Mouse (Mus musculus) myocyte (in vitro differentiated cells): ENCODE results near the gene Slc25a44. TPM values are rescaled to one million over a fixed set of nuclear protein-coding genes. Genes with fewer than 3 reads are reported as not detected.
A peak's percentile ranks its signal among the peaks of the same experiment; 100 is the strongest.

Experiments
- H3K27me3 ChIP-seq: one replicate; pipeline ENCODE4 v1.6.1; 2011; ENCODE audit not compliant: control insufficient read depth, insufficient read depth, insufficient read length
- H3K36me3 ChIP-seq: one replicate; pipeline ENCODE4 v1.6.1; 2011; ENCODE audit not compliant: control insufficient read depth, insufficient read depth
- H3K4me2 ChIP-seq: one replicate; pipeline ENCODE4 v1.6.1; 2011; ENCODE audit warnings: low read depth, control low read depth
- H3K4me3 ChIP-seq: one replicate; pipeline ENCODE4 v1.5.1; 2011; ENCODE audit warnings: mild to moderate bottlenecking, control low read depth, moderate library complexity
- H3K79me2 ChIP-seq: one replicate; pipeline ENCODE4 v1.6.1; 2011; ENCODE audit not compliant: control insufficient read depth, insufficient read depth
- H3ac ChIP-seq: one replicate; pipeline ENCODE4 v1.6.1; 2011; ENCODE audit not compliant: control insufficient read depth, insufficient read length
- CEBPB ChIP-seq: IDR thresholded peaks from 2 replicates; pipeline ENCODE4 v1.6.1; 2011; ENCODE audit warnings: mild to moderate bottlenecking, moderate library complexity; ENCODE audit not compliant: poor library complexity, insufficient read depth, severe bottlenecking
- E2F4 ChIP-seq: IDR thresholded peaks from one replicate; pipeline ENCODE4 v1.6.1; 2011; ENCODE audit warnings: mild to moderate bottlenecking, control low read depth, moderate library complexity; ENCODE audit not compliant: insufficient read depth
- MAX ChIP-seq: IDR thresholded peaks from one replicate; pipeline ENCODE4 v1.6.1; 2011; ENCODE audit warnings: low read depth, mild to moderate bottlenecking, control low read depth
- MYOD1 ChIP-seq, 3 experiments: IDR thresholded peaks; one replicate each; pipeline ENCODE4 v1.6.1; 2011; ENCODE audit warnings: control low read depth in 2 of 3, low read depth in 2 of 3, mild to moderate bottlenecking in 2 of 3, moderate library complexity in 1 of 3; ENCODE audit not compliant: insufficient read length in 2 of 3, control insufficient read depth in 1 of 3
- MYOG ChIP-seq, 3 experiments: IDR thresholded peaks; one replicate each; pipeline ENCODE4 v1.6.1; 2011; ENCODE audit warnings: control low read depth in 2 of 3, low read depth in 2 of 3, mild to moderate bottlenecking in 2 of 3; ENCODE audit not compliant: insufficient read length in 2 of 3, control insufficient read depth in 1 of 3, insufficient read depth in 1 of 3
- POLR2A ChIP-seq: IDR thresholded peaks from one replicate; pipeline ENCODE4 v1.6.1; 2011; ENCODE audit warnings: low read depth, mild to moderate bottlenecking, control low read depth, moderate library complexity; ENCODE audit not compliant: insufficient read length
- POLR2AphosphoS2 ChIP-seq: IDR thresholded peaks from one replicate; pipeline ENCODE4 v1.6.1; 2011; ENCODE audit warnings: low read depth, control low read depth; ENCODE audit not compliant: insufficient read length
- REST ChIP-seq: IDR thresholded peaks from one replicate; pipeline ENCODE4 v1.6.1; 2011; ENCODE audit warnings: mild to moderate bottlenecking, control low read depth, moderate library complexity; ENCODE audit not compliant: insufficient read depth, insufficient read length
- SRF ChIP-seq: IDR thresholded peaks from one replicate; pipeline ENCODE4 v1.6.1; 2011; ENCODE audit warnings: low read depth; ENCODE audit not compliant: control insufficient read depth, insufficient read length
- TCF12 ChIP-seq: IDR thresholded peaks from one replicate; pipeline ENCODE4 v1.6.1; 2011; ENCODE audit warnings: mild to moderate bottlenecking, control low read depth; ENCODE audit not compliant: poor library complexity, insufficient read depth, severe bottlenecking
- TCF3 ChIP-seq: IDR thresholded peaks from one replicate; pipeline ENCODE4 v1.6.1; 2011; ENCODE audit warnings: low read depth, control low read depth; ENCODE audit not compliant: insufficient read length
- USF1 ChIP-seq: IDR thresholded peaks from one replicate; pipeline ENCODE4 v1.6.1; 2011; ENCODE audit warnings: low read depth, mild to moderate bottlenecking, control low read depth, moderate library complexity
- polyA plus RNA-seq: library from polyadenylated mRNA; unstranded; fragments of >200 nt; fragmentation: generic; extraction: Trizol; gene quantifications from one replicate; pipeline ENCODE4 v1.2.1, GENCODE M21; 2012; ENCODE audit warnings: missing spikeins

Gene Slc25a44
- polyA plus RNA-seq, 1 experiment, result 19.3 TPM

DNA sequence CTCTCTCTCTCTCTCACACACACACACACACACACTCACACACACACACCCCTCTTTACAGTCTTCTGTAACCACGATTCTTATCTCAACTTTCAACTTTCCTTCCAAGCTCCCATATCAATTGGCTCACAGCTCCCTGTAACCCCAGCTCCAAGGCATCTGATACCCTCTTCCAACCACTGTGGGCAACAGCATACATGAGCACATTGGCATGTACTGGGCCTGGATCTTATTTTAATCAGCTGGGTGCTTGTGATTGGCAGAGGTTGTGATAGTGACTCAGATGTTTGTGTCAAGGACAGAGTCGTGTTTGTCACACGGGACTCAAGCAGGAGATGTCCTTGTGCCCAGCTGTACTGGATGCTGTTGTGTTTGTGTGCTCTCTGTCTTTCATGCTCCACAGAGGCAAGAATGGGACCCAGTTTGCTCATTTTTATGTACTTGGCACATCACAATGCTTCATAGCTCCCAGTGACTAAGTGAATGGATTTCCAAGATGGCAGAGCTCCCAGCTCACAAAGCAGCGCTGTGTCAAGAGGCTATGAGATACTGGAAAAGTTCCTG is 2.5 kb upstream of the Slc25a44 start:
- H3K79me2 ChIP-seq, result peaks cover 23% of the 10 kb centered on the region
- no peak overlapping the region for H3K4me3 ChIP-seq
- H3K36me3 ChIP-seq, result no peaks in the 10 kb centered on the region
- H3ac ChIP-seq, result no peak overlapping the region
- H3K27me3 ChIP-seq, result no peaks in the 10 kb centered on the region
- H3K4me2 ChIP-seq, result no peak overlapping the region
- no peak for TF ChIP-seq SRF
- TF ChIP-seq MYOD1 (IDR thresholded peaks at IDR 0.05; ENCODE audit: control insufficient read depth in 1 of 3, insufficient read length in 2 of 3, low read depth in 2 of 3), result no peak
- TF ChIP-seq REST, result no peak
- TF ChIP-seq POLR2A, result no peak
- no peak for TF ChIP-seq POLR2AphosphoS2
- no peak for TF ChIP-seq MYOG (IDR thresholded peaks at IDR 0.05; ENCODE audit: control insufficient read depth in 1 of 3, insufficient read depth in 1 of 3, insufficient read length in 2 of 3, low read depth in 2 of 3)
- TF ChIP-seq TCF3, result no peak

DNA sequence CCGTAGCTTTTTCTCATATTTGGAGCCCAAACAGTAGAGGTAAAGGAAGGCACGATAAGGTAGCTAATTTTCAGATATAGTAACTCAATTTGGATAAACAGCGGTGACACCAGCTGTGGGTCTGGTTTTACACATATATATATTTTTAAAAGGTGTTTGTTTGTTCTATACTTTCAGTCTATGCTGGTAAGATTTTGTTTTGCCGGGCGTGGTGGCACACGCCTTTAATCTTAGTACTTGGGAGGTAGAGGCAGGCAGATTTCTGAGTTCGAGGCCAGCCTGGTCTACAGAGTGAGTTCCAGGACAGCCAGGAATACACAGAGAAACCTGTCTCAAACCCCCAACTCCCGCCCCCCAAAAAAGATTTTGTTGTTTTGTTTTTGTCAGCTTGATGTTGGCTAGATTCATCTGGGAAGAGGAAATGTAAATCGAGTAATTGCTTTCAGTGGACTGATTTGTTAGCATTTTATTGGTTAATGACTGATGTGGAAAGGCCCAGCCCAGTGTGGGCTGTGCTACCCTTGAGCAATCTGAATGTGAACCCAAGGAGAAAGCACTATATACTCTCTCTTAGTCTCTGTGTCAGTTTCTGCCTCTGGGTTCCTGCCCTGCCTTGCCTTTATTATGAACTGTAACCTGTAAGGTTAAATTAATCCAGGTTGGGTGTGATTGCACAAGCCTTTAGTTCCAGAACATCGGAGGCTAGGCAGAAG is 925 bp upstream of the Slc25a44 start:
- H3ac ChIP-seq, result no peak overlapping the region
- peak overlapping the region; percentile 76 for H3K4me3 ChIP-seq
- H3K79me2 ChIP-seq, result peaks cover 28% of the 10 kb centered on the region
- H3K36me3 ChIP-seq, result no peaks in the 10 kb centered on the region
- H3K4me2 ChIP-seq, result peak overlapping the region; percentile 97
- TF ChIP-seq REST (no peak), POLR2A (no peak), TCF3 (no peak), USF1 (no peak), CEBPB (no peak), MYOD1 (IDR thresholded peaks at IDR 0.05; ENCODE audit: control insufficient read depth in 1 of 3, insufficient read length in 2 of 3, low read depth in 2 of 3) (no peak), SRF (no peak), MYOG (IDR thresholded peaks at IDR 0.05; ENCODE audit: control insufficient read depth in 1 of 3, insufficient read depth in 1 of 3, insufficient read length in 2 of 3, low read depth in 2 of 3) (no peak), MAX (no peak), E2F4 (no peak), TCF12 (no peak), POLR2AphosphoS2 (no peak)
- H3K27me3 ChIP-seq, result no peaks in the 10 kb centered on the region

DNA sequence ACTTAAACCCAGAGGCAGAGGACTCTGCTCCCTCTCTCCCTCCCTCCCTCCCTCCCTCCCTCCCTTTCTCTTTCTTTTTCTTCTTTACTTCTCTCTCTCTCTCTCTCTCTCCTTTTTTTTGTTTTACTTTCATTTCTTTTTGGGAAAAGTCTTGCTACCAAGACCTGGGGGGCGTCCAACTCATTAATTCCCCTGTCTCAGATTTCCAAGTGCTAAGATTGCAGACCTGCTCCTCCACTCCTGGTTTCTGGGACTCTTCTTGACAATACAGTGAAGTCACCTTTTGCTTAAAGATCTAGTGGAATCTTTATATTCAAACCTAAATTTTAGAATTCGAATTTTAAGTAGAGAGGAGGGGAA is 371 bp upstream of the Slc25a44 start:
- H3K4me2 ChIP-seq, result peak overlapping the region; percentile 97
- peaks cover 28% of the 10 kb centered on the region for H3K79me2 ChIP-seq
- H3K27me3 ChIP-seq, result no peaks in the 10 kb centered on the region
- H3K36me3 ChIP-seq, result no peaks in the 10 kb centered on the region
- H3ac ChIP-seq, result peak overlapping the region; percentile 3
- peak overlapping the region; percentile 76 for H3K4me3 ChIP-seq
- TF ChIP-seq POLR2A (no peak), SRF (no peak), MYOD1 (IDR thresholded peaks at IDR 0.05; ENCODE audit: control insufficient read depth in 1 of 3, insufficient read length in 2 of 3, low read depth in 2 of 3) (no peak), TCF3 (no peak), CEBPB (no peak), MAX (no peak), POLR2AphosphoS2 (no peak)

DNA sequence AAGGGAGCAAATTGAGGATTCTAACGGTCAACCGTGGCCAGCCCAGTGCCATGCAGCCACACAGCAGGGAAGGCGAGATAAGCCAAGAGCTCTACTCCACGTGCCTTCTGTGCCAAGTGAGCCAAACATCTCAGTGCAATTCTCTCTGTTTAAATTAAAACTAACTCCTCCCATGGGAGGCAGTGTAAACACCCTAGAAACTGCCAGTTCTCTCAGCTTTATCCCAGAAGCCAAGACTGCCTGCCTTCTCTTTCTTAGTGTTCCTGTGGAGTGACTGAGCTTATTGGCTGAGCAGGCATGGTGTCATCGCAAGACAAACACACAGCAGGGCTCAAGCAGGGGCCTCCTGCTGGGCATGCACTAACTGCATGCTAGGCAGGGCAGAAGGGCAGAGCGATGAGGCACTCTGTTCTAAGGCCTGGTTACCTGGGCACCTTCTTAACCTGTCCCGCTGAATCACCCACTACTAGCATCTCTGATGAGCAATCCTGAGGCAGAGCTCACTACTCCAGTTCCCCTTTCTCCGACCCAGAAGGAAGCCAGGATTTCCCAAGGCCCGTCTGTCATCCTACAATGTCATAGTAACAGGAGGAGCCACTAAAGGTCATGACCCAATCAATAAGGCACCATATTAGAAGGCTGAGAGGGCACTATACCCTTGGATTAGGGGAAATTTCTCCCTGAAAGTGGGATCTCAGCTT is 2.8 kb downstream of the Slc25a44 start:
- no peak overlapping the region for H3K4me3 ChIP-seq
- no peak overlapping the region for H3K4me2 ChIP-seq
- TF ChIP-seq POLR2A (no peak), SRF (no peak), MYOD1 (IDR thresholded peaks at IDR 0.05; ENCODE audit: control insufficient read depth in 1 of 3, insufficient read length in 2 of 3, low read depth in 2 of 3) (no peak), CEBPB (no peak), TCF12 (no peak), MYOG (IDR thresholded peaks at IDR 0.05; ENCODE audit: control insufficient read depth in 1 of 3, insufficient read depth in 1 of 3, insufficient read length in 2 of 3, low read depth in 2 of 3) (no peak), E2F4 (no peak)

DNA sequence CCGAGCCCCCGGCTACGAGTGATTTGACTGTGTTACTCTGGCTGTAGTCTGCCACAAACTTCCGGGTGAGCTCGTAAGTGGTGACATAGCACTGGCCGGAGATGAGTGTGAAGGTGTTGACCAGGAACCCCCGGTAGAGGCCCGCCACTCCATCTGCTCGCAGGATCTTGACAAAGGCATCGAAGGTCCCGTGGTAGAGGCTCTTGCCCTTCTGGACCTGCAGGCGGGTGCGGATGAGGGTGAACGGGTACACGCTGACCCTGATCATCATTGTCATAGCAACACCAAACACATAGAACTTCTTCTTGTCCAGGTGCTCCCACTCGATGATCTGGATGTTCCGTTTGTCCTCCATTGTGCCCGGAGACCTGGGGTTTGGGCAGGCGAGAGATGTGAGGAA is 4.2 kb downstream of the Slc25a44 start:
- Histone ChIP-seq H3K4me2 (no peak overlapping the region), H3ac (no peak overlapping the region), H3K27me3 (no peaks in the 10 kb centered on the region), H3K79me2 (peaks cover 28% of the 10 kb centered on the region), H3K36me3 (peaks cover 8% of the 10 kb centered on the region), H3K4me3 (no peak overlapping the region)
- TF ChIP-seq E2F4, result no peak
- no peak for TF ChIP-seq POLR2A
- TF ChIP-seq MYOD1 (IDR thresholded peaks at IDR 0.05; ENCODE audit: control insufficient read depth in 1 of 3, insufficient read length in 2 of 3, low read depth in 2 of 3), result no peak
- TF ChIP-seq SRF, result no peak
- no peak for TF ChIP-seq POLR2AphosphoS2
- no peak for TF ChIP-seq TCF3
- no peak for TF ChIP-seq MYOG (IDR thresholded peaks at IDR 0.05; ENCODE audit: control insufficient read depth in 1 of 3, insufficient read depth in 1 of 3, insufficient read length in 2 of 3, low read depth in 2 of 3)
- TF ChIP-seq TCF12, result no peak
- TF ChIP-seq USF1, result no peak
- no peak for TF ChIP-seq MAX
- no peak for TF ChIP-seq REST
- no peak for TF ChIP-seq CEBPB

More for the DNA sequence above, 2.8 kb downstream of the Slc25a44 start:
- H3K36me3 ChIP-seq, result peaks cover 8% of the 10 kb centered on the region
- H3K27me3 ChIP-seq, result no peaks in the 10 kb centered on the region
- H3ac ChIP-seq, result no peak overlapping the region
- peaks cover 28% of the 10 kb centered on the region for H3K79me2 ChIP-seq
